In the genomic region with DNA sequence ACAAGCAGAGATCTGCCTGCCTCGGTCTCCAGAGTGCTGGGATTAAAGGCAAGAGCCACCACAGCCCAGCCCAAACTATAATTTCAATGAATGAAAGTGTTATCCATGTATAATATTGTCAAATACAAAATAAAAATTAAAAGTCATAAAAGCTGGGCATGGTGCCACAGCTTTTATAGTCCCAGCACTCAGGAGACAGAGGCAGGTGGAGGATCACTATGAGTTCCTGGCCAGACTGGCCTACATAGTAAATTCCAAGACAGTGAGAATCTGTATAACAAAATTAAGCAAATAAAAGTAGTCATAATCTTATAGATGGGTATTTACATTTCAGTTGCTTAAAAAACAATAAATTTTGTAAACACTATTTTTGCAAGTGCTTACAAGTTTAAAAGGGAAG, we compare ENCODE assay signal across 7 mouse cellular contexts. TPM values are rescaled to one million over a fixed set of nuclear protein-coding genes. Genes with fewer than 3 reads are reported as not detected.
DNase-seq lines count a peak whose midpoint lies in the region; ATAC-seq and TF ChIP-seq lines count a peak whose summit lies in the region.

No protein-coding gene starts in this region.

- no peak overlapping the region; the same call in 1 of the 2 replicates for H3K27ac ChIP-seq in lung, embryonic 14.5 days (ENCODE audit: low read depth)
- no peak overlapping the region for H3K27ac ChIP-seq in forebrain, embryonic 12.5 days
- H3K27ac ChIP-seq in limb, embryonic 11.5 days (replicated peaks; ENCODE audit: low read depth, low read length) = no peak overlapping the region
- no peak overlapping the region; the same call in 1 of the 2 replicates for H3K27ac ChIP-seq in neural tube, embryonic 14.5 days (ENCODE audit: low read depth, low read length)
- H3K27ac ChIP-seq in thymus, adult 2 months (ENCODE audit: control insufficient read depth, insufficient read depth, low read length) = no peak overlapping the region

- TF ChIP-seq POLR2A in thymus, adult 2 months (IDR thresholded peaks at IDR 0.05; ENCODE audit: control insufficient read depth, extremely low read depth, insufficient read depth, low read length, poor library complexity) = no peak

- no peak for TF ChIP-seq CTCF in lung, embryonic 14.5 days (IDR thresholded peaks at IDR 0.05; ENCODE audit: low read depth)
- TF ChIP-seq CTCF in thymus, adult 2 months (IDR thresholded peaks at IDR 0.05; ENCODE audit: borderline replicate concordance, control insufficient read depth, extremely low read depth, insufficient read depth, low read length, poor library complexity) = no peak

- no peak overlapping the region for H3K9ac ChIP-seq in lung, embryonic 14.5 days
- H3K9ac ChIP-seq in forebrain, embryonic 12.5 days = no peak overlapping the region
- no peak overlapping the region for H3K9ac ChIP-seq in limb, embryonic 11.5 days (ENCODE audit: low read length)
- no peak overlapping the region for H3K9ac ChIP-seq in neural tube, embryonic 14.5 days (replicated peaks; ENCODE audit: low read depth, low read length)

- ATAC-seq in lung, embryonic 14.5 days (ENCODE audit: insufficient read depth) = peak; percentile 23; the same call in 1 of the 2 replicates
- ATAC-seq in forebrain, embryonic 12.5 days (ENCODE audit: low FRiP score) = peak; percentile 41; the same call in 1 of the 2 replicates
- ATAC-seq in limb, embryonic 11.5 days (ENCODE audit: insufficient number of reproducible peaks, low FRiP score, low TSS enrichment, low read depth) = no peak
- peak; percentile 29; the same call in 1 of the 2 replicates for ATAC-seq in neural tube, embryonic 14.5 days (ENCODE audit: low read depth)

- peak overlapping the region; percentile 59 for H3K4me2 ChIP-seq in lung, embryonic 14.5 days
- H3K4me2 ChIP-seq in forebrain, embryonic 12.5 days = peak overlapping the region; percentile 48
- 0 out of 2 replicates have a peak overlapping the region, but pooled peaks have one; percentile 49 for H3K4me2 ChIP-seq in limb, embryonic 11.5 days (ENCODE audit: low read depth, severe bottlenecking)
- peak overlapping the region; percentile 47 for H3K4me2 ChIP-seq in neural tube, embryonic 14.5 days (ENCODE audit: low read depth, low read length)

- H3K27me3 ChIP-seq in lung, embryonic 14.5 days (ENCODE audit: insufficient read depth, low read length) = no peaks in the 10 kb centered on the region
- H3K27me3 ChIP-seq in forebrain, embryonic 12.5 days = peaks cover 4% of the 10 kb centered on the region; the same call in 1 of the 2 replicates
- no peaks in the 10 kb centered on the region for H3K27me3 ChIP-seq in limb, embryonic 11.5 days (ENCODE audit: control insufficient read depth, insufficient read depth, low read length)
- no peaks in the 10 kb centered on the region for H3K27me3 ChIP-seq in neural tube, embryonic 14.5 days (ENCODE audit: control insufficient read depth, insufficient read depth, low read length)
- no peaks in the 10 kb centered on the region for H3K27me3 ChIP-seq in thymus, adult 2 months (ENCODE audit: control insufficient read depth, insufficient read depth, low read length)

- WGBS in lung, embryonic 14.5 days = 90% methylated on average over 1 of the region's 1 CpGs
- WGBS in forebrain, embryonic 12.5 days = 100% methylated on average over 1 of the region's 1 CpGs
- WGBS in limb, embryonic 11.5 days = 97% methylated on average over 1 of the region's 1 CpGs
- 94% methylated on average over 1 of the region's 1 CpGs for WGBS in neural tube, embryonic 14.5 days
- 100% methylated on average over 1 of the region's 1 CpGs for WGBS in thymus, adult 2 months

- no peaks in the 10 kb centered on the region for H3K9me3 ChIP-seq in lung, embryonic 14.5 days (ENCODE audit: low read depth, low read length)
- no peaks in the 10 kb centered on the region for H3K9me3 ChIP-seq in forebrain, embryonic 12.5 days
- no peaks in the 10 kb centered on the region for H3K9me3 ChIP-seq in limb, embryonic 11.5 days (ENCODE audit: control insufficient read depth, low read length)
- H3K9me3 ChIP-seq in neural tube, embryonic 14.5 days (ENCODE audit: control insufficient read depth, low read length) = no peaks in the 10 kb centered on the region

- peaks cover 19% of the 10 kb centered on the region for H3K36me3 ChIP-seq in lung, embryonic 14.5 days (ENCODE audit: insufficient read depth)
- peaks cover 11% of the 10 kb centered on the region for H3K36me3 ChIP-seq in forebrain, embryonic 12.5 days (replicated peaks)
- no peaks in the 10 kb centered on the region for H3K36me3 ChIP-seq in limb, embryonic 11.5 days (ENCODE audit: control insufficient read depth, insufficient read depth, low read length)
- H3K36me3 ChIP-seq in neural tube, embryonic 14.5 days (ENCODE audit: control insufficient read depth, insufficient read depth, low read length) = peaks cover 6% of the 10 kb centered on the region; the same call in 1 of the 2 replicates
- no peaks in the 10 kb centered on the region; the same call in 1 of the 2 replicates for H3K36me3 ChIP-seq in thymus, adult 2 months (ENCODE audit: control insufficient read depth, insufficient read depth, low read length)

- no peaks in the 10 kb centered on the region for H3K4me1 ChIP-seq in lung, embryonic 14.5 days (ENCODE audit: insufficient read depth)
- H3K4me1 ChIP-seq in forebrain, embryonic 12.5 days = 0 out of 2 replicates have a peak, but pooled peaks cover 3% of the 10 kb centered on the region
- no peaks in the 10 kb centered on the region for H3K4me1 ChIP-seq in limb, embryonic 11.5 days (ENCODE audit: control insufficient read depth, insufficient read depth, low read length)
- H3K4me1 ChIP-seq in neural tube, embryonic 14.5 days (ENCODE audit: control insufficient read depth, insufficient read depth, low read length) = no peaks in the 10 kb centered on the region
- H3K4me1 ChIP-seq in thymus, adult 2 months (replicated peaks; ENCODE audit: control insufficient read depth, insufficient read depth, low read length) = no peaks in the 10 kb centered on the region; the same call in 1 of the 2 replicates

- DNase-seq in lung, embryonic 14.5 days = no peak
- no peak for DNase-seq in lung, postnatal 36 days
- no peak for DNase-seq in limb, embryonic 11.5 days (ENCODE audit: low spot score)
- no peak for DNase-seq in thymus, adult 2 months
- DNase-seq in kidney, postnatal 25 days = no peak

- peak overlapping the region; percentile 66 for H3K4me3 ChIP-seq in lung, embryonic 14.5 days (ENCODE audit: low read depth, low read length)
- peak overlapping the region; percentile 60 for H3K4me3 ChIP-seq in forebrain, embryonic 12.5 days (replicated peaks)
- peak overlapping the region; percentile 72 for H3K4me3 ChIP-seq in limb, embryonic 11.5 days (ENCODE audit: low read depth, low read length)
- H3K4me3 ChIP-seq in neural tube, embryonic 14.5 days (ENCODE audit: low read depth, low read length) = peak overlapping the region; percentile 69
- H3K4me3 ChIP-seq in thymus, adult 2 months (ENCODE audit: control insufficient read depth, insufficient read depth, low read length) = no peak overlapping the region

RNA-seq across cellular contexts. Expression of a gene that starts 0.4 kb away (rescaled TPM):
- 27.1 and 27.5 TPM in 2 replicates for polyA plus RNA-seq in lung, embryonic 14.5 days (2014; fragmentation: Nextera tagmentation; extraction: Ambion mirVana)
- 16.2 and 16.5 TPM in 2 replicates for polyA plus RNA-seq in forebrain, embryonic 12.5 days (2016; fragmentation: Nextera tagmentation; extraction: Ambion mirVana)
- polyA plus RNA-seq in limb, embryonic 11.5 days (2014; fragmentation: Nextera tagmentation; extraction: Ambion mirVana) = 20.6 and 24.6 TPM in 2 replicates
- 25.9 and 26.4 TPM in 2 replicates for polyA plus RNA-seq in neural tube, embryonic 14.5 days (2014; fragmentation: Nextera tagmentation; extraction: Ambion mirVana)
- polyA plus RNA-seq in thymus, adult 2 months (2012; rRNA removed) = 8.3 and 8.4 TPM in 2 replicates
